Mouse (Mus musculus) lung, postnatal 0 days (tissue): ENCODE data around the gene Uvssa. TPM values are rescaled to one million over a fixed set of nuclear protein-coding genes. Genes with fewer than 3 reads are reported as not detected.

Experiments
- ATAC-seq: fragments of 200-750 bp; cut with Nextera tagmentation; 2 replicates; pipeline ENCODE4 v1.8.0; 2017; ENCODE audit warnings: moderate library complexity
- DNase-seq: peaks from one replicate; pipeline ENCODE4 v3.0.0-alpha.2; 2016; ENCODE audit warnings: low spot score
- H3K27ac ChIP-seq: fragments of 300-500 bp; sonication (generic); 2 replicates; pipeline ENCODE4 v1.5.1; 2014; ENCODE audit warnings: antibody characterized with exemption, mild to moderate bottlenecking, low read length, mixed read lengths
- H3K27me3 ChIP-seq: fragments of 300-500 bp; sonication (generic); replicated peaks from 2 replicates; pipeline ENCODE4 v1.6.1; 2014; ENCODE audit warnings: low read length, mixed read lengths; ENCODE audit not compliant: insufficient read depth
- H3K36me3 ChIP-seq: fragments of 300-500 bp; sonication (generic); 2 replicates; pipeline ENCODE4 v1.6.1; 2014; ENCODE audit warnings: low read length, mixed read lengths; ENCODE audit not compliant: insufficient read depth
- H3K4me1 ChIP-seq: fragments of 300-500 bp; sonication (generic); 2 replicates; pipeline ENCODE4 v1.6.1; 2014; ENCODE audit warnings: antibody characterized with exemption, low read depth, low read length, mixed read lengths; ENCODE audit not compliant: insufficient read depth
- H3K4me2 ChIP-seq: fragments of 300-500 bp; sonication (generic); replicated peaks from 2 replicates; pipeline ENCODE4 v1.6.1; 2014; ENCODE audit warnings: low read depth, mild to moderate bottlenecking, low read length, moderate library complexity, mixed read lengths
- H3K4me3 ChIP-seq: fragments of 300-500 bp; sonication (generic); 2 replicates; pipeline ENCODE4 v1.5.1; 2014; ENCODE audit warnings: low read depth, low read length
- H3K9ac ChIP-seq: fragments of 300-500 bp; sonication (generic); replicated peaks from 2 replicates; pipeline ENCODE4 v1.6.1; 2014; ENCODE audit warnings: low read depth, mild to moderate bottlenecking
- H3K9me3 ChIP-seq: fragments of 300-500 bp; sonication (generic); 2 replicates; pipeline ENCODE4 v1.6.1; 2016; ENCODE audit warnings: low read length, mixed read lengths
- CTCF ChIP-seq: IDR thresholded peaks from 2 replicates; pipeline ENCODE4 v1.5.1; 2016; ENCODE audit warnings: antibody characterized with exemption, mild to moderate bottlenecking
- EP300 ChIP-seq: IDR thresholded peaks from 2 replicates; pipeline ENCODE4 v1.6.1; 2016; ENCODE audit warnings: antibody characterized with exemption, mild to moderate bottlenecking, control low read depth
- WGBS: fragments of 180-500 bp; shearing (Covaris S2); extraction: QIAGEN DNeasy Blood & Tissue Kit; methylation state at CpG from one replicate; pipeline ENCODE4 v1.1.7; 2014; 5-methylcytosine and 5-hydroxymethylcytosine counted together
- polyA plus RNA-seq: library from polyadenylated mRNA; unstranded; fragments of >200 nt; fragmentation: Nextera tagmentation; extraction: Ambion mirVana; gene quantifications from 2 replicates; pipeline ENCODE4 v1.2.1, GENCODE M21; 2015

Gene Uvssa
- polyA plus RNA-seq, 1 experiment from 2014 or later = 7.2 TPM

- ATAC-seq (no peak), DNase-seq (no peak)
- H3K4me1 ChIP-seq = peaks cover 4% of the 10 kb centered on the region; the same call in 1 of the 2 replicates
- no peak overlapping the region for H3K4me3 ChIP-seq
- no peak overlapping the region for H3K9ac ChIP-seq
- peaks cover 81% of the 10 kb centered on the region for H3K27me3 ChIP-seq
- no peak overlapping the region for H3K27ac ChIP-seq
- H3K4me2 ChIP-seq = no peak overlapping the region
- WGBS = 1% methylated on average over 39 of the region's 39 CpGs
- TF ChIP-seq CTCF (no peak), EP300 (no peak)
- H3K9me3 ChIP-seq = no peaks in the 10 kb centered on the region
- H3K36me3 ChIP-seq = no peaks in the 10 kb centered on the region
Observed at GRCm38 (mm10) chr5:33432057-33432935, 53.9 kb downstream of the Uvssa start.

DNA sequence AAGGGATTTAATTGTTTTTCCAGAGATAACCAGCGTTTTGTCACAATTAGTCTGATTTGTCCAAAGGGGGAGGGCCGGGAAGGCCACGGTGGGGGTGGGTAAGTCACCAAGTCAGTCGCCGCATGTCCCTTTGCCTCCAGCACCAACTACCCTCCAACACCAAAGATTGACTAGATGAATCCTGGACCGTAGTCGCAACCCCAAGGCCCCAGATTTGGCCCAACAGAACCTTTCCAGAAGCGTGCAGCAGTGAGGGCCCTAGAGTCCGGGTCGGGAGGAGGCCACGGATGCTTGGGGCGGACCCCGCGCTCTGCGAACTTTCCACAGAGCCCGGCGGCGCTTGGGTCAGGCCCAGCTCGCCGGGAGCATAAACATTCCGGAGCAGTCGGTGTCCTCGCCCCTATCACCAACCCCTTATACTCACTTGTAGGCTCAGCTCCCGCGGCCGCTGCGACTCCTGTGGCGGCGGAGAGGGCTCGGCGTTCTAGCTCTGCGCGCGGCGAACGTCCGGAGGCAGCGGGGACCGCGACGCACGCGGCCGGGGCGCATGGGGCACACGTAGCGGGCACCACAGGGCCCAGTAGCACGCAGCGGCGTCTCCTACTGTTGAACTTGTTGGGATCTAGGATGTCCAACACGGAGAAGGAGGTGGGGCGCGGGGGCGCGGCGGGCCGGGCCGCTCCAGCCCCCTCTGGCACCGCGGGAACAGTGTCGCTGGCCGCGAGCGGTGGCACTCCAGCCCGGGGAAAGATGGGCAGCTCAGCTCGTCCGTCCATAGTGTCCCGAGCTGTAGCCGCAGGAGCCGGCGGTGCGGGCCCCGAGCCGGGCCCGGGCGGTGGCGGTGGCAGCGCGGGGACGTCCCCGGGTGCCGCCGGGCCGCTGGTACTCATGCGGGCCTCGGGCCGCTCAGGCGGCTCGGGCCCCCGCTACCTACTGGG is 55.1 kb downstream of the Uvssa start, which contains the start of gene Nkx1-1:
Nkx1-1 (minus strand) TSS at position 776 of the 938 bp plus-strand sequence.
- DNase-seq (no peak), ATAC-seq (no peak)
- Histone ChIP-seq H3K36me3 (no peaks in the 10 kb centered on the region), H3K4me1 (peaks cover 4% of the 10 kb centered on the region; the same call in 1 of the 2 replicates), H3K27ac (no peak within 1 kb of the TSS), H3K9ac (no peak within 1 kb of the TSS), H3K4me2 (no peak within 1 kb of the TSS; the same call in 1 of the 2 replicates), H3K4me3 (no peak within 1 kb of the TSS), H3K9me3 (no peaks in the 10 kb centered on the region), H3K27me3 (peaks cover 88% of the 10 kb centered on the region)
- TF ChIP-seq EP300 (no peak), CTCF (no peak)
- WGBS = 1% methylated on average over 55 of the region's 90 CpGs

- TF ChIP-seq CTCF = no peak
- no peak for TF ChIP-seq EP300
- Histone ChIP-seq H3K27ac (no peak overlapping the region), H3K27me3 (peaks cover 80% of the 10 kb centered on the region), H3K4me2 (no peak overlapping the region; the same call in 1 of the 2 replicates), H3K9ac (no peak overlapping the region), H3K4me1 (peaks cover 4% of the 10 kb centered on the region; the same call in 1 of the 2 replicates), H3K4me3 (no peak overlapping the region), H3K9me3 (no peaks in the 10 kb centered on the region), H3K36me3 (no peaks in the 10 kb centered on the region)
- DNase-seq (no peak), ATAC-seq (no peak)
- WGBS = 2% methylated on average over 40 of the region's 60 CpGs
Observed at GRCm38 (mm10) chr5:33434141-33434780, 55.9 kb downstream of the Uvssa start.

DNA sequence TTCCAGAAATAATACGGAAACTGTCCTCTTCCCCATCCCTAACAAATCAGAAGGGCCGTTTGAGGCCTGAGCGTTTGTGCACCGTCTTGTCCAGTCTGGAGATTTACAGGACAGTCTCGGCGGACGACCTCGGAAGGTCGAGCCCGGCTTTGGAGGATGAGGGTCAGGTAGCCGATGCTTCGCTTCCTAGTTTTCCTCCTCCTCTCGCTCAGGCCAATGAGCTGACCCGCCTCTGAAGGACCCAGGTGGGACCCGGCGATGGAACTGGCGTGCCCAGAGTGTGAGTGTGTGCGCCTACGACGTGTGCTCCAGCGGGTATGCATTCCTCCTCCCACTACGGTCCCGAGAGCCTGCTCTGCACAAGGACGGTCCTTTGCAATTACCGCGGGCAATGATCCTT is 56.8 kb downstream of the Uvssa start:
- Histone ChIP-seq H3K9ac (no peak overlapping the region), H3K27ac (no peak overlapping the region), H3K9me3 (no peaks in the 10 kb centered on the region), H3K36me3 (no peaks in the 10 kb centered on the region), H3K27me3 (peaks cover 71% of the 10 kb centered on the region), H3K4me2 (no peak overlapping the region), H3K4me1 (peaks cover 4% of the 10 kb centered on the region; the same call in 1 of the 2 replicates), H3K4me3 (no peak overlapping the region)
- DNase-seq (no peak), ATAC-seq (no peak)
- TF ChIP-seq CTCF (no peak), EP300 (no peak)
- WGBS = 2% methylated on average over 24 of the region's 26 CpGs

DNA sequence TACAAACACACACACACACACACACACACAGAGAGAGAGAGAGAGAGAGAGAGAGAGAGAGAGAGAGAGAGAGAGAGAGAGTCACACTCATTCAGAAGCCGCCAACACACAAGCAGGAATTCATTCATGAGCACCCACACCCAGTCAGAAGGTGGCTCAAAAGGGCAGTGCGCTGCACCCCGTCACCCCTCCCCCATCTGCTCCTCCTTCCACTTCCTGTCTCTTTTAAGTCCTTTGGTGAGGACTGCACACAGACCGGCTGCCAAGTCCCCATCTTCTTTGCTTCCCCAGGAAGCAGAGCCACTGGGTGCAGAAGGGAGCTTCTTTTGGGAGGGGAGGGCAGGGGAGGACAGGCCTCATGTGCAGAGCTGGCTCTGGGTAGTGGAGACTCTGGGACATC is 57.6 kb downstream of the Uvssa start:
- WGBS = 4% methylated on average over 4 of the region's 4 CpGs
- no peaks in the 10 kb centered on the region for H3K9me3 ChIP-seq
- H3K27ac ChIP-seq = no peak overlapping the region
- ATAC-seq (no peak), DNase-seq (no peak)
- H3K4me1 ChIP-seq = 0 out of 2 replicates have a peak, but pooled peaks cover 4% of the 10 kb centered on the region
- TF ChIP-seq CTCF (no peak), EP300 (no peak)
- H3K4me2 ChIP-seq = no peak overlapping the region
- no peak overlapping the region for H3K9ac ChIP-seq
- H3K4me3 ChIP-seq = no peak overlapping the region
- H3K36me3 ChIP-seq = no peaks in the 10 kb centered on the region
- peaks cover 63% of the 10 kb centered on the region for H3K27me3 ChIP-seq
